Comparison of ENCODE assay signal across 1 mouse cellular context in genomic region chr19:18712866-18713300, GRCm38 (mm10).
TF ChIP-seq lines count a peak whose summit lies in the region.

Gene D030056L22Rik, plus strand, starts transcription at chr19:18713193.

TF ChIP-seq in MEL, 35 proteins besides CTCF, POLR2A, EP300 and RAD21 (continued from another document):
- TF ChIP-seq USF2 (IDR thresholded peaks at IDR 0.05; ENCODE audit: borderline replicate concordance in 1 of 2, insufficient read depth in 1 of 2, low read depth in 1 of 2, low read length in 2 of 2) (no peak), MAX (IDR thresholded peaks at IDR 0.05; ENCODE audit: low read length) (peak; percentile 66)
TF ChIP-seq in MEL: peak in this region for 16.
